Mouse (Mus musculus) CD4-positive, CD25-positive, alpha-beta regulatory T cell, adult 4 months (primary cell): ENCODE measurements around the gene Zfp523. TPM values are rescaled to one million over a fixed set of nuclear protein-coding genes. Genes with fewer than 3 reads are reported as not detected.

Experiments used
- ATAC-seq: one replicate; pipeline ENCODE4 v1.8.0; 2017
- polyA plus RNA-seq, 2 experiments: library from polyadenylated mRNA; unstranded; fragments of 100-300 nt; shearing (Covaris generic); gene quantifications; one replicate each; pipeline ENCODE4 v1.2.1; 2017

Gene Zfp523
- 1 to 10 TPM; 2.9 to 5.5 TPM for polyA plus RNA-seq

- peak; percentile 88 for ATAC-seq
Measured at GRCm38 (mm10) chr17:28176775-28177539, at the start of gene Zfp523. Gene Zfp523 (plus strand): TSS chr17:28177129.

- ATAC-seq, result no peak
Measured at GRCm38 (mm10) chr17:28129796-28130195, 47.1 kb upstream of the Zfp523 start.

GRCm38 (mm10) chr17:28130391-28131125 lies 46.4 kb upstream of the Zfp523 start:
- no peak for ATAC-seq

DNA sequence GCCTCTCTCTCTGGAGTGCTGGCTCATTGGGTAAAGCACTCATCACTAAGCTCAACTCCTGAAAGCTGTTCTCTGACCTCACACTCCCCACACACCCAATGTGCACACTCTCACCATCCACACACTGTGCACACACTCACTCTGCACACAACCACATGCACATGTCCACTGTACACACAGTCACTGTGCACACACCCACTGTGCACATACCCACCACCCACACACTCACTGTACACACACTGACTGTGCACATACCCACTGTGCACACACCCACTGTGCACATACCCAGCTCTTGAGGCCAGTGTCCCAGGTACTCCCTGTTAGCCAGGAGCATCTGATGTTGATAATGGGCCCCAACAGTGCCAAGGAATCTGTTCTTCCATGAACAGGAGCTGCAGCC lies 45.8 kb upstream of the Zfp523 start:
- ATAC-seq, result no peak

DNA sequence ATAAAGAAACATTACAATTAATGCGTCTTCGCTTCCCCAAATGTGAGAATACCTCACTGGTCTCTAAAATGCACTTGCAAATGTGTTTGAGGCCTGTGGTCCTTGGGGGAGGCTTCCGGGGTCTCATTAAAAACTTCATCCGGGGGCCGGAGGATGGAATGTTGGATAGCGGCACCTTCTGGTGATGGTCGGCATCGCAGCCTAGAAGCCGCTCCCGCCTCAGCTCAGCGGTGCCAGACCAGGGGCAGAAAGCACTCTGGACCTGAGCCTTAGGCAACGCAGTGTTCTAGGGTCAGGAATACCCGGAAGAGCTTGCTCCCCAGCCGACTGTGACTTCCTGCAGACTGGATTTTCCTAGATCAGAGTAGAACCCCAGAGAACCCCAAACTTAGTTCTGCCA lies 43.7 kb upstream of the Zfp523 start:
- no peak for ATAC-seq

DNA sequence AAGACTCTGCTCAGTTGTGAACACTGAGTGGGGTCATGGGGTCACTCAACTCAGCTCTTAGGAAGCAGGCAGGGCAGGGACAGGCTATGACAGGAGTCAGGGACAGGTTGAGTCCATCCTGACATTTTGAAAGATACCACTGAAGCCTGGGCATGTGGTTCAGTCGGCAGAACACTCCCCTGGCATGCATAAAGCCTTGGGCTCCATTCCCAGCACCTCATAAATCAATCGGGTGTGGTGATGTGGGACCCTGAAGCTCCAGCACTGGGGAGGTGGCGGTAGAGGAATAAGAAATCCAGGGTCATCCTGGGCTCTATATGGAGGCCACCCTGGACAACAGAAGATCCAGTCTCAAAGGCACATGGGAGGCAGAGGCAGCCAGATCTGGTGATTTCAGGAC lies 41.4 kb upstream of the Zfp523 start:
- no peak for ATAC-seq

- no peak for ATAC-seq
Measured at GRCm38 (mm10) chr17:28136266-28136665, 40.7 kb upstream of the Zfp523 start.

DNA sequence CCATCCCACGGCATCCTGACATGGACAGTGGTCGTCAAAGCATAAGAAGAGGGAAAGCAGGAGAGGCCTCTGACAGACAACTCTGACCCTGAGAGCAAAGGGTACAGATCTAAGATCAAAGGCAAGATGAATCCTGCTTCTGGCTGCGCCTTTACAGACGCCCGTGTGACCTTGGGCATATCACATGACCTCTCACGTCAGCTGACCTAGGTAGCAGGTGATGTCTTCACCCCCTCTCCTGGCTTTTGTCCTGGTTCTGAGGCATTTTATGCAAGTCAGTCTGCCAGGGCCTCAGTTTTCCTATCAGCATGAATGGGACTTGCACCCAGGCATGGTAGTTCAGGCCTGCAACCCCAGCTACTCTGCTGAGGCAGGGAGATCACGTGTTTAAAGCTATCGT lies 38.9 kb upstream of the Zfp523 start:
- no peak for ATAC-seq

GRCm38 (mm10) chr17:28138685-28139084 lies 38.2 kb upstream of the Zfp523 start:
- no peak for ATAC-seq

DNA sequence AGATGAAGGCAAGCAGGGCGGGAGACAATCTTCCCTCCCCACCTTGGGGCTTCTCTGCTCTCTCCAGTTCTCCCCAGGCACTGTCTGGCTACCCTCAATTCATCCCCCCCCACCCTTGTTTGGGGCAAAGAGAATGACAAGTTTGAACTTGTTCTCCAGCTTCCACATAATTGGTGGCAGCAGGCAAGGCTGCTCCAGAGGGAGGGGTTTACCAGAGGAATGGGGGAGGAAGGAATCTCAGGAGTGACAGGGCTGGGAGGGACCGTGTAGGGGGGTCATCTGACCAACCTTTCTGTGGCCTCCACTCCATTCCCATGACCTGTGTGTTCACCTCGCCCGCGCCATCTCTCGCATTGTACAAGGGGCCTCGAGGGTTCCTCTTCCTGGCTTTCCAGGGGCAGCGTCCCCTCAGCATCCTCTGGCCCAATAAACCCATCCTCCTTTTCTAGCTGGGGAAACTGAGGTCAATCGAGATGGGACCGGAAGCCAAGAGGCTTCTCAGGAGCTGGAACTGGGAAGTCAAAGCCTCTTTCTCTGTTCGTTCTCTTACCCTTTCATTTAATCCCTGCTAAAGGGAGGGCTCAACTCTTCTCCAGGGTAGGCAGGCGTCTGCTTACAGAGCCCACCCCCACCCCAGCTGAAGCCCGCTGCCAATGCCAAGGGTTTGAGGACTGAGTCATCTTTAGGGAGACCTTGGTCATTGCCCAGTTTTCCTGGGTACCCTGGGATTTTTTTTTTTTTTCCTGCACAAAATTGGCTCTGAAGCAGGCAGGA lies 36.3 kb upstream of the Zfp523 start:
- ATAC-seq, result no peak

- ATAC-seq, result no peak
Measured at GRCm38 (mm10) chr17:28141205-28141650, 35.7 kb upstream of the Zfp523 start.

- no peak for ATAC-seq
Measured at GRCm38 (mm10) chr17:28141771-28142699, 34.9 kb upstream of the Zfp523 start, which contains the start of gene Scube3. Gene Scube3 (plus strand): TSS chr17:28142141.

DNA sequence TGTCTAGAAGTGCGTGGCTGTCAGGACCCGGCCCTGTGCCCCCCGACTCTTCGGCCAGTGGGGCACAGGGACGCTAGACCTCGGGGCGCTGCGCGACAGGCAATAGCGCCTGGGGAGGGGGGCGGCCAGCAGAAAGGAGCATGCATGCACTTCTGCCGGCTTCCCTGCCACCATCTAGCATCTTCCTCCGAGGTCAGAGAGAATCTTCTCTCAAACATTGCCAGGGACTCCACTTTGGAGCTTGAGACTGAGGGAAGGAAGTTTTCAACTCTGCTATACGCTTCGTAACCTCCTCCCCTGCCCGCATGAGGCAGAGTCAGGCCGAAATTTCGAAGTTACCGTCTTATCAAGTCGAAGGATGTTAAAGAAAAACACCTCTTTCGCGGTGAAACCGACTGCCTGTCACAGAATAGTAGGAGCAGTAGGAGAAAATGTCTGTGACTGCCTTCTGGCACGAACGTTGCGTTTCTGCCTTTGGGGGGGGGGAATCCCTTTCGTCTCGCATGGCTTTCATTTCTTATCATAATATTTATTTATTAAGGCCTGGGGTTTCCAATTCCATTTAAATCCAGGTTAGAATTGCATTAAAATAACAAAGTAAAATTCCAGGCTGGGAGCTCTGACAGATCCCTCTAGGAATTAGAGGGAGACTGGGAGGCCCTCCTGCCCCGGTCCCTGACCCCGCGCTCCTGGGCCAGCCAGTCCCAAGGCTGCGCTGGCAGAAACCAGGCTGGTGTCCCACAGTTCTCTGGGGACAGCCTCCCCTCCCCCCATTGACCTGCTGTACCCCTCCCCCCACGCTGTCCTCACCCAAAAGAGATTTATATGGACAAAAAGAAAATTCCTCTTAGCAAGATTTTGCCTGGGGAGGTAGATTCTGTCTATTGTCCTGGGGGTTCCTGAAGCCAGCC lies 34.0 kb upstream of the Zfp523 start:
- no peak for ATAC-seq

DNA sequence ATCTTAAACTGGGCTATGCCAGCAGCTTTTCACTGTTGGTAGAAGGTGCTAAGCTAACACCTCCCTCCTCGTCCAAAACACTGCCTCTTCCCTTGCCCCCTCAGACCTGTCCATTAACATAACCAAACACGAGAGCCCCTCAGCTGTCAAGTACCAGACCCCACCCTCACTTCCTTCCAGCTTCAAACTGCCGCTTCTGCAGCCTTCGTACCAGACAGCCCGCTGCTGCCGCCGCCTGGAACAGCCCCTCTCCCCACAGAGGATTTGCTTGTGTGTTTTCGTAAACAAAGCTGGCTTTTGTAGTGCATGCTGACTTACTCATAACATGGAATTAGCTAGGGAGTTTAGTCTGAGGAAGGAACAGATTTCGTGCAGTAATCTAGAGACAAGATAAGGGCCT lies 33.2 kb upstream of the Zfp523 start:
- no peak for ATAC-seq

GRCm38 (mm10) chr17:28144241-28144640 lies 32.7 kb upstream of the Zfp523 start:
- no peak for ATAC-seq

DNA sequence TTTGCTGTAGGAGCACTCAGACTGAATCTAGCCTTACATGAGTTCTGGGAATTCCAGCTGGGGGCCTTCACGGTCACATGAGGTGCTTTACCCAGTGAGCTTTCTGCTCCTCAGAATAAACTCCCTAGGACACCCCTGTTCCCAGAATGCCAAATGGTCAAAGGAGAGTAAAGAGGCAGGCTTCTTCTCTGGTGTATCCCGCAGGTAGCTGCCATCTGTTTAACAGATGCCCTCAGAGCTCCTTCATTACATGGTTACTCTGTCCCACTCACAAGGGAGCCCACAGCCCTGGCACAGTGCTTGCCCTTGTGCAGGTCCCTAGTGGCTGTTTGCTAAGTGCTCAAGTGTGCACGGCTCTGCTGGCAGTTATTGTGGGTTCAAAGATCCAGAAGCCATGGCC lies 28.6 kb upstream of the Zfp523 start:
- ATAC-seq, result no peak

DNA sequence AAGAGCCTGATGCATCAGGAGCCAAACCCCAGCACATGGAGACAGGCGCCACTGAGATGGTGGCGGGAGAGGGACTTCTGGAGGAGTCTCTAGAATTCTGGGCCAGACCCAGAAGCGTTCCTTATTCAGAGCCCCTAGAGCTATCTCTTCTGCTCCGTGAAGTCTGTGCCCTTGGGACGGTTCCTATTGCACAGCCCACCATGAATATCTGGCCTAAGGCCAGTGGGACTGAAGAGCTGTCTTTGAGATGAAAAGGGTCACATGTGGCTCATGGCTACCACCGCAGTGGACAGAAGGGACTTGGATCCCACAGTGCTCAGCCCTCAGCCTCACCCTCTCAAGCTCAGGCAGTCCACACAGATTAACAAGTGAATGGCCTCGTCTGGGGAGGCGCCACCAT lies 27.2 kb upstream of the Zfp523 start:
- ATAC-seq, result no peak

- no peak for ATAC-seq
Measured at GRCm38 (mm10) chr17:28150456-28150855, 26.5 kb upstream of the Zfp523 start.

DNA sequence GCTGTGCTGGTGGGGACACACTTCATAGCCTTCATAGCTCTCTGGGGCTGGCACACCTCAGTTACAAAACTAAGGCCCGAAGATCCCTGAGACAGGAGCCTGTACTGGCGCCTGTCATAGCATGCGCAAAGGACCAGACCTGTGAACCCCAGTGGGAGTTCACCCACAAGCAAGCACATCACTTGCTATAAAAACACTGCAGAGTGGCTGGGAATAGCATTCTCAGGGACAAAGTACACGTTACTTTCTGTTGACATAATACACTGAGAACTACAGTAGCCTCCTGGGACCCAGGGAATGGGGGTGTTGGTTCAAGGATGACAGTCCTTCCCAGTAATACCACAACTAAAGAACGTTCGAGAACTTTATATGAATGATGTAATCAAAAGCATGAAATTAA lies 23.8 kb upstream of the Zfp523 start:
- ATAC-seq, result no peak

GRCm38 (mm10) chr17:28154970-28155369 lies 22.0 kb upstream of the Zfp523 start:
- no peak for ATAC-seq

GRCm38 (mm10) chr17:28160361-28160760 lies 16.6 kb upstream of the Zfp523 start:
- ATAC-seq, result no peak
